Mouse (Mus musculus) cerebral cortex, adult 2 months (tissue): ENCODE measurements around the gene Gfy.

ENCODE experiments used
- WGBS: fragments of 180-500 bp; shearing (Covaris S2); methylation state at CpG from one replicate; pipeline ENCODE4 v1.1.7; 2018; 5-methylcytosine and 5-hydroxymethylcytosine counted together

Gene Gfy

GRCm38 (mm10) chr7:45150321-45150720, 29.0 kb downstream of the Gfy start:
- 79% methylated on average over 4 of the region's 4 CpGs for WGBS

- WGBS, result 73% methylated on average over 6 of the region's 6 CpGs
Measured at GRCm38 (mm10) chr7:45149545-45149944, 29.8 kb downstream of the Gfy start.

GRCm38 (mm10) chr7:45148534-45149098, 30.8 kb downstream of the Gfy start:
- WGBS, result 77% methylated on average over 4 of the region's 4 CpGs

- WGBS, result 93% methylated on average over 11 of the region's 11 CpGs
Measured at GRCm38 (mm10) chr7:45147899-45148298, 31.5 kb downstream of the Gfy start.

- WGBS, result 94% methylated on average over 11 of the region's 11 CpGs
Measured at GRCm38 (mm10) chr7:45147267-45147666, 32.1 kb downstream of the Gfy start.

- 98% methylated on average over 8 of the region's 8 CpGs for whole genome bisulfite sequencing
Measured at GRCm38 (mm10) chr7:45145460-45145859, 33.9 kb downstream of the Gfy start.

GRCm38 (mm10) chr7:45144368-45145174, 34.8 kb downstream of the Gfy start:
- 90% methylated on average over 13 of the region's 13 CpGs for WGBS

GRCm38 (mm10) chr7:45141914-45142313, 37.5 kb downstream of the Gfy start:
- 96% methylated on average over 5 of the region's 5 CpGs for WGBS

- WGBS, result 90% methylated on average over 3 of the region's 3 CpGs
Measured at GRCm38 (mm10) chr7:45141319-45141718, 38.0 kb downstream of the Gfy start.

- 75% methylated on average over 8 of the region's 8 CpGs for WGBS
Measured at GRCm38 (mm10) chr7:45139904-45140723, 39.3 kb downstream of the Gfy start.

- 82% methylated on average over 1 of the region's 1 CpGs for WGBS
Measured at GRCm38 (mm10) chr7:45138403-45138802, 41.0 kb downstream of the Gfy start.

- WGBS, result 86% methylated on average over 12 of the region's 12 CpGs
Measured at GRCm38 (mm10) chr7:45137171-45138006, 42.0 kb downstream of the Gfy start.

GRCm38 (mm10) chr7:45135993-45136567, 43.3 kb downstream of the Gfy start, which contains the start of the genes Gm45713 and Flt3l:
Gm45713 (minus strand) TSS chr7:45136231.
Flt3l (minus strand) TSS chr7:45136432.
- 5% methylated on average over 29 of the region's 29 CpGs for WGBS

- WGBS, result 89% methylated on average over 3 of the region's 3 CpGs
Measured at GRCm38 (mm10) chr7:45135370-45135769, 44.0 kb downstream of the Gfy start.

GRCm38 (mm10) chr7:45134544-45135026, 44.8 kb downstream of the Gfy start:
- 32% methylated on average over 12 of the region's 12 CpGs for WGBS

- WGBS, result 83% methylated on average over 8 of the region's 8 CpGs
Measured at GRCm38 (mm10) chr7:45133446-45134159, 45.8 kb downstream of the Gfy start.

- WGBS, result 91% methylated on average over 11 of the region's 11 CpGs
Measured at GRCm38 (mm10) chr7:45131850-45132249, 47.5 kb downstream of the Gfy start.

- whole genome bisulfite sequencing, result 70% methylated on average over 15 of the region's 15 CpGs
Measured at GRCm38 (mm10) chr7:45129776-45130512, 49.4 kb downstream of the Gfy start.

- 1% methylated on average over 17 of the region's 17 CpGs for WGBS
Measured at GRCm38 (mm10) chr7:45129318-45129717, 50.1 kb downstream of the Gfy start.
